Mouse (Mus musculus) layer of hippocampus, adult 2 months (tissue): ENCODE data around the gene Tcf7l1. TPM values are rescaled to one million over a fixed set of nuclear protein-coding genes. Genes with fewer than 3 reads are reported as not detected.

ENCODE experiments used
- DNase-seq, 2 experiments: peaks; one replicate each; pipeline ENCODE4 v3.0.0; 2022; ENCODE audit warnings: low spot score in 2 of 2
- H3K27ac ChIP-seq: fragments of 200-600 bp; 2 replicates; pipeline ENCODE4 v1.8.1; 2022
- H3K4me3 ChIP-seq: fragments of 200-600 bp; 2 replicates; pipeline ENCODE4 v1.8.1; 2022; ENCODE audit warnings: mild to moderate bottlenecking
- CTCF ChIP-seq: fragments of 200-600 bp; conservative IDR thresholded peaks from 2 replicates; pipeline ENCODE4 v1.8.1; 2022; ENCODE audit warnings: antibody characterized with exemption, mild to moderate bottlenecking, moderate library complexity
- total RNA-seq, 2 experiments: library from RNA; stranded (reverse); gene quantifications; 2 replicates each; pipeline ENCODE4 v1.2.3; 2021

Gene Tcf7l1
- total RNA-seq, 2 experiments from 2014 or later = 3.6 to 3.8 TPM

GRCm38 (mm10) chr6:72654355-72654754, 134.7 kb downstream of the Tcf7l1 start:
- Histone ChIP-seq H3K27ac (no peak overlapping the region), H3K4me3 (no peak overlapping the region)
- DNase-seq = no peak
- TF ChIP-seq CTCF = no peak

- Histone ChIP-seq H3K27ac (no peak overlapping the region), H3K4me3 (no peak overlapping the region)
- no peak for DNase-seq
- no peak for TF ChIP-seq CTCF
Measured at GRCm38 (mm10) chr6:72653419-72653818, 135.6 kb downstream of the Tcf7l1 start.

GRCm38 (mm10) chr6:72650338-72650851, 138.7 kb downstream of the Tcf7l1 start:
- 0 out of 2 replicates have a peak overlapping the region, but pooled peaks have one; percentile 3 for H3K27ac ChIP-seq
- H3K4me3 ChIP-seq = no peak overlapping the region
- 0 out of 2 replicates have a peak, but pooled peaks have one; percentile 22 for TF ChIP-seq CTCF
- DNase-seq = peak; percentile 39 to 85

GRCm38 (mm10) chr6:72648002-72648595, 141.0 kb downstream of the Tcf7l1 start:
- TF ChIP-seq CTCF = no peak
- H3K27ac ChIP-seq = no peak overlapping the region

GRCm38 (mm10) chr6:72647383-72647820, 141.7 kb downstream of the Tcf7l1 start:
- DNase-seq = peak; percentile 76 to 78
- TF ChIP-seq CTCF = peak; percentile 93
- Histone ChIP-seq H3K27ac (no peak overlapping the region), H3K4me3 (no peak overlapping the region)

More at GRCm38 (mm10) chr6:72648002-72648595, 141.0 kb downstream of the Tcf7l1 start:
- no peak overlapping the region for H3K4me3 ChIP-seq
- DNase-seq = no peak

- Histone ChIP-seq H3K27ac (no peak overlapping the region), H3K4me3 (no peak overlapping the region)
- no peak for TF ChIP-seq CTCF
- DNase-seq = no peak
Measured at GRCm38 (mm10) chr6:72645364-72645763, 143.7 kb downstream of the Tcf7l1 start.

- no peak for DNase-seq
- Histone ChIP-seq H3K4me3 (no peak overlapping the region), H3K27ac (no peak overlapping the region)
- no peak for TF ChIP-seq CTCF
Measured at GRCm38 (mm10) chr6:72644576-72644975, 144.5 kb downstream of the Tcf7l1 start.

- H3K27ac ChIP-seq = no peak overlapping the region
- no peak for TF ChIP-seq CTCF
Measured at GRCm38 (mm10) chr6:72641218-72641954, 147.7 kb downstream of the Tcf7l1 start.

GRCm38 (mm10) chr6:72636940-72637339, 152.1 kb downstream of the Tcf7l1 start:
- Histone ChIP-seq H3K4me3 (no peak overlapping the region), H3K27ac (no peak overlapping the region)
- TF ChIP-seq CTCF = peak; percentile 64
- no peak for DNase-seq

More at GRCm38 (mm10) chr6:72641218-72641954, 147.7 kb downstream of the Tcf7l1 start:
- H3K4me3 ChIP-seq = no peak overlapping the region
- DNase-seq = no peak

- no peak overlapping the region for H3K4me3 ChIP-seq
- H3K27ac ChIP-seq = no peak overlapping the region
- DNase-seq = peak; percentile 47 to 69
- peak; percentile 89 for TF ChIP-seq CTCF
Measured at GRCm38 (mm10) chr6:72635760-72636431, 153.2 kb downstream of the Tcf7l1 start.

GRCm38 (mm10) chr6:72634311-72634710, 154.7 kb downstream of the Tcf7l1 start:
- DNase-seq = no peak
- no peak for TF ChIP-seq CTCF
- no peak overlapping the region for H3K4me3 ChIP-seq
- H3K27ac ChIP-seq = no peak overlapping the region

- Histone ChIP-seq H3K4me3 (no peak overlapping the region), H3K27ac (no peak overlapping the region)
- no peak for TF ChIP-seq CTCF
- DNase-seq = no peak
Measured at GRCm38 (mm10) chr6:72631700-72632099, 157.4 kb downstream of the Tcf7l1 start.

GRCm38 (mm10) chr6:72630961-72631360, 158.1 kb downstream of the Tcf7l1 start:
- Histone ChIP-seq H3K4me3 (no peak overlapping the region), H3K27ac (no peak overlapping the region)
- no peak for TF ChIP-seq CTCF
- no peak for DNase-seq
